Mouse (Mus musculus) inflammation-experienced regulatory T-cells, adult 16 weeks (primary cell): ENCODE measurements around the gene Ms4a6c. TPM values are rescaled to one million over a fixed set of nuclear protein-coding genes. Genes with fewer than 3 reads are reported as not detected.

Experiments
- polyA plus RNA-seq: library from polyadenylated mRNA; unstranded; fragments of 100-300 nt; shearing (Covaris generic); gene quantifications from one replicate; pipeline ENCODE4 v1.2.1, GENCODE M21; 2017

Gene Ms4a6c
- polyA plus RNA-seq: 18.7 TPM

DNA sequence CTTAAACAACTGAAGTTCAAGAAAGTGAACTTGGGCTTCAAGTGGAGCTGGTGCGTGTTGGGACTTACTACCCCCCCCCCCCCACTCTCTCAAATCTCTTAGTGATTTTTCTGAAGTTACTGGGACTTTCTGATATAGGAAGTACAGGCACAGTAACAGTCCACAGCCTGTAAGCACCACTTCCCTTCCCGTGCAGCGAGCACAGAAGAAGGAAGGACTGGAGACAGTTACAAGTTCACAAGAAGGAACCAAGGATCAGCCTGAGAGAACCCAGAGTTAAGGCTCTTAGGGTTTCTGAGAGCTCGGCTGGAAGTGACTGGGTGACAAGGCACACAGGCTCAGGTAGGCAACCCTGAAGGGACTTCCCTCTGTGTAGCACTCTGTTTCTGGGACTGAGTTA, at the start of gene Ms4a6c:
Gene Ms4a6c (plus strand): TSS at position 152 of the 400 bp plus-strand sequence.

DNA sequence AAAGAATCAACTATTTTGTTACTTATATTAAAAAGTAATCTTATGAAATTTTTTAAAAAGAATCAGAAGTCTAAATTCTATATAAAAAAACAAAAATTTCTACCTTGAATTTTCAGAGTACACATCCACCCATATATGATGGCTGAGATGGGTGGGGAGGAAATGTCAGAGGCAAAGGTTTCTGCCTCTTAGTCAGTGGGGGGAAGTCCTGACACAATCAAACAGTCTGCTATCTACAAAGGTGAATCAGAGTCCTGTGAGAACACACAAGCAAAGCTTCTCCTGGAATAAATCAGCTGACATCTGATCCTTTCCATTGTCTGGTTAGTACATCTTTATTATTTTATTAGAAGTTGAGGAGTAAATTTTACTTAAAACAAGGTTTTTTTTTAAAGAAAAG, 25.8 kb upstream of the Ms4a6c start, which contains the start of gene Ms4a4b:
Gene Ms4a4b (plus strand): TSS at position 216 of the 400 bp plus-strand sequence.

DNA sequence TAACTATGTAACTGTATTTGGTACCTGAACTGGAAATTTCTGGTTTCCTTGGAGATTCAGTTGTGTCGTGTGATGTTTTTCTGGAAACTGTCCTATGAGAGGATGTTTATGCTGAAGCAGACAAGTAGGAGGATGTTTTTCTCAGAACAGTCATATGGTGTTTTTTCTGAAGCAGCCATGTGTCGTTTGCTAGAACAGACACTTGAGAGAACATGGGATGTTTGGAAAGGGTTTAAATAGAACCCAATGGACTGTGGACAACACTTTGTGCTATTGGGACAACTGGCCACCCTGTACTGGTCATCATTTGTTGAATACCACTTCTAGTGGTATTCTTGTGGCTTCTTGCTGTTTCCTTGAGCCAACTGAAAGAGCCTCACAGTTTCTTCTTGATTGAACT, 16.6 kb downstream of the Ms4a6c start, which contains the start of gene Gm8369:
Gene Gm8369 (plus strand): TSS at position 193 of the 400 bp plus-strand sequence.

DNA sequence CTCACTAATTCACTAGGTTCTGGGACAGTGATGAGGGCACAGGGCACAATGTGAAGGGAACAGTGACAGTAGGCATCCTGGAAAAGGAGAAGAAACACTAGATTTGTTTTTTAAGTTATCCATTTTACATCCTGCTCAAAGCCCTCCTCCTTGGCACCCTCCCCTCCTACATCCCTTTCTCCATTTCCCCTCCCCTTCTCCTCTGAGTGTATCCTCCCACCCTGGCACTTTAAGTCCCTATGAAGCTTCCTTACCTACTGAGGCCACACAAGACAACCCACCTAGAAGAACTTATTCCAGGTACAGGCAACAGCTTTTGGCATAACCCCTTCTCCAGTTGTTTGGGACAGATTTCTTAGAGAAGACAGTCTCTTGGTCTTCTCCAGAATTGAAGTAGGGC, 47.1 kb downstream of the Ms4a6c start, which contains the start of gene Ms4a6b:
Gene Ms4a6b (plus strand): TSS at position 267 of the 400 bp plus-strand sequence.

Other genes starting within 250 kb of the Ms4a6c start
- gene Ms4a12, start 236.9 kb upstream of the Ms4a6c start, polyA plus RNA-seq: not detected
- 4.5 TPM for gene Ms4a1, start 203.1 kb upstream of the Ms4a6c start, polyA plus RNA-seq
- not detected for gene Ms4a5, start 185.5 kb upstream of the Ms4a6c start, polyA plus RNA-seq
- 0.07 TPM for gene Ms4a14, start 154.9 kb upstream of the Ms4a6c start, polyA plus RNA-seq
- 0.67 TPM for gene Ms4a7, start 133.2 kb upstream of the Ms4a6c start, polyA plus RNA-seq
- gene Ms4a4a, start 93.8 kb upstream of the Ms4a6c start, polyA plus RNA-seq: 0.72 TPM
- gene Ms4a4c, start 64.6 kb upstream of the Ms4a6c start, polyA plus RNA-seq: 62.6 TPM
- gene Ms4a4b, start 25.8 kb upstream of the Ms4a6c start, polyA plus RNA-seq: 3,373 TPM
- 313 TPM for gene Gm8369, start 16.6 kb downstream of the Ms4a6c start, polyA plus RNA-seq
- gene Ms4a6b, start 47.1 kb downstream of the Ms4a6c start, polyA plus RNA-seq: 1,060 TPM
- 4.3 TPM for gene Ms4a4d, start 67.4 kb downstream of the Ms4a6c start, polyA plus RNA-seq
- gene Ms4a6d, start 135.5 kb downstream of the Ms4a6c start, polyA plus RNA-seq: 10.7 TPM
- gene Ms4a2, start 154.4 kb downstream of the Ms4a6c start, polyA plus RNA-seq: not detected
- gene Ms4a3, start 171.5 kb downstream of the Ms4a6c start, polyA plus RNA-seq: not detected
- gene Oosp2, start 191.2 kb downstream of the Ms4a6c start, polyA plus RNA-seq: not detected
- not detected for gene Oosp1, start 221.8 kb downstream of the Ms4a6c start, polyA plus RNA-seq
- not detected for gene Oosp3, start 227.7 kb downstream of the Ms4a6c start, polyA plus RNA-seq